Mouse (Mus musculus) stomach, embryonic 16.5 days (tissue): ENCODE measurements at regions not wholly inside any gene's neighbourhood (a gene's known extent, or its start where the extent isn't known, plus 50 kb on each side); places are given as distances from the start of the nearest gene placed in this dataset.

ENCODE experiments used
- ATAC-seq: fragments of 200-750 bp; cut with Nextera tagmentation; 2 replicates; pipeline ENCODE4 v1.8.0; 2017; ENCODE audit warnings: moderate number of reproducible peaks, moderate TSS enrichment; ENCODE audit not compliant: insufficient read depth, low FRiP score
- H3K27ac ChIP-seq: fragments of 300-500 bp; sonication (generic); 2 replicates; pipeline ENCODE4 v1.5.1; 2014; ENCODE audit warnings: low read length
- H3K27me3 ChIP-seq: fragments of 300-500 bp; sonication (generic); 2 replicates; pipeline ENCODE4 v1.6.1; 2014; ENCODE audit warnings: low read length, control low read depth, mixed read lengths; ENCODE audit not compliant: control insufficient read depth, insufficient read depth
- H3K36me3 ChIP-seq: fragments of 300-500 bp; sonication (generic); 2 replicates; pipeline ENCODE4 v1.6.1; 2014; ENCODE audit warnings: low read length; ENCODE audit not compliant: control insufficient read depth, insufficient read depth
- H3K4me1 ChIP-seq: fragments of 300-500 bp; sonication (generic); 2 replicates; pipeline ENCODE4 v1.6.1; 2014; ENCODE audit warnings: low read length, control low read depth, mixed read lengths; ENCODE audit not compliant: control insufficient read depth, insufficient read depth
- H3K4me2 ChIP-seq: fragments of 300-500 bp; sonication (generic); 2 replicates; pipeline ENCODE4 v1.6.1; 2014; ENCODE audit warnings: low read depth, low read length, mixed read lengths
- H3K4me3 ChIP-seq: fragments of 300-500 bp; sonication (generic); replicated peaks from 2 replicates; pipeline ENCODE4 v1.5.1; 2014; ENCODE audit warnings: mild to moderate bottlenecking, low read length
- H3K9ac ChIP-seq: fragments of 300-500 bp; sonication (generic); 2 replicates; pipeline ENCODE4 v1.6.1; 2014; ENCODE audit warnings: low read length
- H3K9me3 ChIP-seq: fragments of 300-500 bp; sonication (generic); replicated peaks from 2 replicates; pipeline ENCODE4 v1.6.1; 2016; ENCODE audit warnings: low read length, control low read depth; ENCODE audit not compliant: control insufficient read depth
- WGBS: fragments of 180-500 bp; shearing (Covaris S2); extraction: QIAGEN DNeasy Blood & Tissue Kit; methylation state at CpG from one replicate; pipeline ENCODE4 v1.1.7; 2014; 5-methylcytosine and 5-hydroxymethylcytosine counted together

DNA sequence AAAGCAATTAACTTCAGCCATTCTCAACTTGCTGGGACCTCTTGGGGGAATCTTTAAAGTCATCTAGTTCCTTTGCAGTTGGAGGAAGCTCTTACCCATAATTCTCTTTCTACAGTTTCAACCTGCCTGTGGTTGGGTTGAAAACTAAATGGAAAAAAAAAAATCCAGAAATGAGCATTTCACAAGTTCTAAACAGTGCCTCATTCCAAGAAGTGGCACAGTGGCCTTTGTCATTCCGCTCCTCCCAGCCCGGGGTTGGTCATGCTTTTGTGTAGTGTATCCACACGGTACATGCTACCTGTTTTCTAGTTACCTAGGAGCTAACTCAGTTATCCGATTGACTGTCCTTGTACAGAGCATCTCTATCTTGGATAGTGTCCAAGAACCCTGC, 90.8 kb upstream of the Gpr12 start:
- Histone ChIP-seq H3K27ac (peak overlapping the region; percentile 84), H3K4me2 (0 out of 2 replicates have a peak overlapping the region, but pooled peaks have one; percentile 12), H3K36me3 (no peaks in the 10 kb centered on the region), H3K4me1 (peaks cover 24% of the 10 kb centered on the region), H3K9ac (0 out of 2 replicates have a peak overlapping the region, but pooled peaks have one; percentile 21), H3K27me3 (no peaks in the 10 kb centered on the region), H3K4me3 (no peak overlapping the region), H3K9me3 (no peaks in the 10 kb centered on the region)
- 75% methylated on average over 4 of the region's 4 CpGs for WGBS
- ATAC-seq = no peak

DNA sequence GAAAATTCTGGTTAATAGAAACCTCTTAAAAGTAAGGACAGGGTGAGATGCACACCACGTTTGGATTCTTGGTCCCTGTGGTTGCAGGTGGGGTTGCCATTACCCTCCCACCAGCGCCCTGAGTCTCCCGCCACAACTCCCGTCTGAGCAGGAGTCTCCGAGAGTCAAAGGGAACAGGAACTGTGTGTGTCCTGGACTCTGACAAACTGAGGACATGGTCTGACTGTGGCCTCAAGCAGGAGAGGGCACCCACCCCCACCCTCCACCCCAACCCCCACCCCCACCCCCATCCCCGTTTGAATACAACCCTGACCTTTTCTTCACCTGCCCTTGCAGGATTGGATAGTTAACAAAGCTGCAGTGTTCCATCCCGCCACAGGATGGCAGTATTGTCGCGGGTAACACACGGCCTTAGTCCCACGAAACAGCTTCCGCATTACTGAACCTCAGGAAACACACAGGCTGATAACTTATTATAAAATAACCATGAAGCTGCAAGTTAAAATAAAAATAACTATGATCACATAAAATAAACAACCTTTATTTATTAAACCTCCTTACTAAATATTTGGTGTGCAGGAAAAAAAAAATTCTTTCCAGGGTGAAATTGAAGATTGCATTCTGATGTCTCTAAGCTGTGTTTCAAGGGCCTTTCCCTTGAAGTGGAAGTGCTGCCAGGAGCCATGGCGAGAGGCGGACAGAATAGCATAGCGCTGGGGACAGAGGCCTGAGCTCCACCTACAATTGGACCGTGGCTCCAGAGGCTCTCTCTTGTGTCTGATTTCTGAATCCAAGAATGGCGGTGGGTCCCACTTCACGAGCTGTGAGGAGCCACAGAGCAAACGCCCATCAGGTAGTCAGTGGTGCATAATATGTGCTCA, 90.2 kb upstream of the Gpr12 start:
- H3K27me3 ChIP-seq = no peaks in the 10 kb centered on the region
- H3K9me3 ChIP-seq = no peaks in the 10 kb centered on the region
- H3K4me3 ChIP-seq = no peak overlapping the region
- H3K36me3 ChIP-seq = no peaks in the 10 kb centered on the region
- 19% methylated on average over 19 of the region's 19 CpGs for WGBS
- H3K27ac ChIP-seq = peak overlapping the region; percentile 84
- no peak overlapping the region for H3K4me2 ChIP-seq
- peaks cover 24% of the 10 kb centered on the region for H3K4me1 ChIP-seq
- no peak overlapping the region for H3K9ac ChIP-seq
- ATAC-seq = 0 out of 2 replicates have a peak, but pooled peaks have one; percentile 45

DNA sequence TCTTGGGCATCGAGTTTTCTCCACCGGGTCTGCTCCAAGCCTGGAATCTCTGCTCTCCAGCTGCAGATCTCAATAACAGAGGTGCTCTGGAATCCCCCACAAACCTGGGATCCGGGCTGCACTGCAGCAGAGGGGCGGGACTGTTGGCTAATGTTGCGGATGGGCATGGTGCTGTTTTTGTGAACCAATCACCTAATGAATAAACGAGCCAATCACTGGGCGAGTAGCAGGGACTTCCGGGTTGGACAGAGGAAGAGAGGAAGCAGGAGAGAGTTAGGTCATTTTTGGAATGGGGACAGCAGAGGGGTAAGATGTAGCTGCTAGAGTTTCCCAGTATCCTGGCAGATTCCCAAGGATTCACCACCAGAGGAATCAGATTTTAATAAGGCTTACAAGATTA, 76.7 kb upstream of the Gpr12 start:
- Histone ChIP-seq H3K27ac (no peak overlapping the region), H3K4me3 (no peak overlapping the region), H3K4me2 (no peak overlapping the region), H3K36me3 (no peaks in the 10 kb centered on the region), H3K9me3 (no peaks in the 10 kb centered on the region), H3K4me1 (no peaks in the 10 kb centered on the region), H3K27me3 (no peaks in the 10 kb centered on the region), H3K9ac (no peak overlapping the region)
- no peak for ATAC-seq
- 69% methylated on average over 8 of the region's 8 CpGs for WGBS

DNA sequence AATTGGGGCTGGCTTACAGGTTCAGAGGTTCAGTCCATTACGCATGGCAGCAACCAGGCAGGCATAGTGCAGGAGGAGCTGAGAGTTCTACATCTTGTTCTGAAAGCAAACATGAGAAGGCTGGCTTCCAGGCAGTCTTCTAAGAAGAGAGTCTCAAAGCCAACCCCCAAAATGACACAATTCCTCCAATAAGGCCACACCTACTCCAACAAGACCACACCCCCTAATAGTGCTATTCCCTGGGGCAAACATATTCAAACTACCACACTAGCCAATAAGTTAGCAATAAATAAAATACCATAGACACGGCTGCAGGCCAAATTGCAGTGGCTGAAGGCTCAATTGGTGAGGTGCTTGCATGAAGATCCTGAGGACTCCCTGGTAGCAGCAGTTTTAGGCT, 72.2 kb upstream of the Gpr12 start:
- no peaks in the 10 kb centered on the region for H3K27me3 ChIP-seq
- H3K9ac ChIP-seq = no peak overlapping the region
- H3K4me3 ChIP-seq = no peak overlapping the region
- WGBS = 70% methylated on average over 2 of the region's 2 CpGs
- H3K4me1 ChIP-seq = no peaks in the 10 kb centered on the region
- no peak for ATAC-seq
- no peak overlapping the region for H3K27ac ChIP-seq
- H3K36me3 ChIP-seq = no peaks in the 10 kb centered on the region
- no peaks in the 10 kb centered on the region for H3K9me3 ChIP-seq
- H3K4me2 ChIP-seq = no peak overlapping the region

DNA sequence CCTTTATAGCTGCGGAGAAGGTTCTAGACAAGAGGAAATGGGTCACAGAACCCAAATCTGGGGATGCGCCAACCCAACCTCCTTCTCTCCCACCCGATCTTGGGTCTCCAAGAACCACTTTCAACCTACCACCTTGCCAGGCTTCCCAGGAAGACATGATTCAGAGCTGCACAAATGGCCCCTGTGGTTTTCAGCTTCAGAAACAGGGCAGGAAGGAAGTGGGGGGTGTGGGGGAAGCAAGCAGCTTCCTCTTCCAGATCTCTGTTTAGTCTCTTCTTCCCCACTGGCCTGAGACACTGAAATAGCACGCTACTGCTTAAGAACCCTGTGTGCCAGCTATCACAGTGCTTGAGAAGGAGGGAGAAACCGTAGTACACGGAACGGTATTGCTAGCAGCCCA, 70.4 kb upstream of the Gpr12 start:
- H3K9me3 ChIP-seq = no peaks in the 10 kb centered on the region
- H3K27ac ChIP-seq = no peak overlapping the region
- H3K4me3 ChIP-seq = no peak overlapping the region
- no peak overlapping the region for H3K9ac ChIP-seq
- H3K4me2 ChIP-seq = no peak overlapping the region
- WGBS = 63% methylated on average over 7 of the region's 7 CpGs
- H3K27me3 ChIP-seq = no peaks in the 10 kb centered on the region
- H3K4me1 ChIP-seq = no peaks in the 10 kb centered on the region
- no peak for ATAC-seq
- no peaks in the 10 kb centered on the region for H3K36me3 ChIP-seq

DNA sequence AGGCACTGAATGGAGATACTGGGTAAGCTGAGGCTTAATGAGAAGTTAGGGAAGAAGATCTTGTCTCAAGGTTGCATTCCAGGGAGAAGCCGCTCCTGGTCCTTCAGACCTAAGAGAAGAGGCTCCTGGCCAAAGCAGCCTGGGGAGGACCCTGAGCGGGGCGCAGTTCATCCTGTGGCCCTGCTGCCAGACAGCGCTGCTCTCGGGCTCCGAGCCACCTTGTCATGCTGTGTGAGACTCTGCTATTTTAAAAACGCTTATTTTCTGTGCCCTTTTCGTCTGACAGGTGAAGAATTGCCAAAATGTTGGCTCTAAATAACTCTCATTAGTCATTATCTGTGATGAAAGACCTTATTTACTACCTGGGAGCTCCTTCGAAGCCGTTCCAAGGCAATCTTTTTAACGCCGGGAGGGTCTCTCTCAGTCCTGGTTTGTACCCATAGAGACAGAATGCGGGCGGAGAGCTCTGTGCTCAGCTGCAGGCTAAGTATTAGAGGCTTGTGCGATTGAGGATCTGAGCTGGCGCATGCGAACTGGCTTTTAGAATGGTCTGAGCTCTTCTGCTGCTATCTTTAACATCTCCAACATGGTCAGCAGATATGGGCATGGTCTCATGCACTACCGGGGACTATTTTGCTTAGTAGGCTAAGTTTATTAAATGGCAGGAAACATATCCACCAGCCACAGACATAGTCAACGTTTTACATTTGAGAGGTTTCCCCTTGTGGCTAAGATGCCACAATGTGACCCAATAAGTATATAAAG, 68.8 kb upstream of the Gpr12 start:
- ATAC-seq = no peak
- 78% methylated on average over 19 of the region's 19 CpGs for WGBS

DNA sequence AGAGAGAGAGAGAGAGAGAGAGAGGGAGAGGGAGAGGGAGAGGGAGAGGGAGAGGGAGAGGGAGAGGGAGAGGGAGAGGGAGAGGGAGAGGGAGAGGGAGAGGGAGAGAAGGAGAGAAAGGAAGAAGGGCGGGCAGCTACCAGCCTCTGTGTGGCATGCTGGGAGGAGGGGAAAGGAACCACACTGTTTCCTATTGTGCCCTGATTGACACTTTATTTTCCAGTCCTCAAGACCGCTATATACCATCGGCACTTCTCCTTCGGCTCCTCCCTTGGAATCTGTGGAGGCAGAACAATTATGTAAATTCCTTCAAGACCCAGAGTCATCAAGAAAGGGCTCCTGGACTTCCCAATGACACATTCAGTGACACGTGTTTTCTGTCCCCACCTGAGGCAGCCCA, 67.8 kb upstream of the Gpr12 start:
- Histone ChIP-seq H3K9ac (no peak overlapping the region), H3K4me1 (no peaks in the 10 kb centered on the region), H3K4me2 (no peak overlapping the region), H3K4me3 (no peak overlapping the region), H3K36me3 (no peaks in the 10 kb centered on the region), H3K27me3 (no peaks in the 10 kb centered on the region), H3K27ac (no peak overlapping the region), H3K9me3 (no peaks in the 10 kb centered on the region)
- WGBS = 50% methylated on average over 5 of the region's 5 CpGs
- ATAC-seq = no peak

More for the DNA sequence above, 68.8 kb upstream of the Gpr12 start:
- H3K4me2 ChIP-seq = no peak overlapping the region
- no peak overlapping the region for H3K4me3 ChIP-seq
- no peaks in the 10 kb centered on the region for H3K9me3 ChIP-seq
- no peaks in the 10 kb centered on the region for H3K27me3 ChIP-seq
- H3K36me3 ChIP-seq = no peaks in the 10 kb centered on the region
- no peaks in the 10 kb centered on the region for H3K4me1 ChIP-seq
- no peak overlapping the region for H3K27ac ChIP-seq
- no peak overlapping the region for H3K9ac ChIP-seq

DNA sequence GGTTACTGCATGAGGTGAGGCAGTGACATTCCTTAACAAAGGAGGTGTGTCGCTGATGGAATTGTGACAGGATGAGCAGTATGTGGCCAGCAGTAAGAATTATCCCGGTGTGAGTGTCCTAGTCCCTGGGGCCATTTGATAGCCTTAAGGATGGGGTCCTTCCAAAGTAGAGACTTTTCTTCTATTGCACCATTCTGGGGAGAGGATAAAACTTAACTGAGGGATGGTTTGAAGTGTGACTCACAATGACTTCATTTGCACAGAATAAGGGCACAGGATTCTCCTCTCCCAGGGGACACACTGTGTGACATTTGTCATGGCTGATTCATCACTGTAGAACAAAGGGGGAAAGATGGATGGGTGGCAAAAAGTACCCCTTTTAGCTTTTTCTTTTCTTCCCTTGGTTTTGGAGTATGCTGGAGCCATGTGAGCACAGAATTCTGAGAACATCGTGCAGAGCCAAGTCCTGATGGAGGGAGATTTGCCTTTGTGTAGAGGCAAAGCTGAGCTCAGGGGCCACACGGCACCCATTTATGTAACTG, 63.6 kb upstream of the Gpr12 start:
- Histone ChIP-seq H3K4me1 (no peaks in the 10 kb centered on the region), H3K36me3 (no peaks in the 10 kb centered on the region)
- 66% methylated on average over 4 of the region's 4 CpGs for WGBS

More for the DNA sequence above, 63.6 kb upstream of the Gpr12 start:
- Histone ChIP-seq H3K9me3 (no peaks in the 10 kb centered on the region), H3K27me3 (no peaks in the 10 kb centered on the region), H3K9ac (no peak overlapping the region), H3K4me3 (no peak overlapping the region), H3K27ac (no peak overlapping the region), H3K4me2 (no peak overlapping the region)
- no peak for ATAC-seq
